Mouse (Mus musculus) heart, adult 2 months (tissue): Measurements from ENCODE around the gene Ttc30a1. TPM values are rescaled to one million over a fixed set of nuclear protein-coding genes. Genes with fewer than 3 reads are reported as not detected.

Experiments
- DNase-seq, 2 experiments: peaks; one replicate each; pipeline ENCODE4 v3.0.0; 2021
- H3K27ac ChIP-seq: fragments of 200-600 bp; 2 replicates; pipeline ENCODE4 v1.8.1; 2022
- H3K27me3 ChIP-seq: fragments of 200-500 bp; 2 replicates; pipeline ENCODE4 v1.6.1; 2012; ENCODE audit warnings: mild to moderate bottlenecking, low read length, inconsistent platforms, mixed read lengths; ENCODE audit not compliant: control insufficient read depth, insufficient read depth
- H3K36me3 ChIP-seq: fragments of 200-500 bp; 2 replicates; pipeline ENCODE4 v1.6.1; 2012; ENCODE audit warnings: low read length, inconsistent platforms; ENCODE audit not compliant: control insufficient read depth, insufficient read depth
- H3K4me1 ChIP-seq: fragments of 200-500 bp; 2 replicates; pipeline ENCODE4 v1.6.1; 2011; ENCODE audit warnings: low read length; ENCODE audit not compliant: control insufficient read depth, insufficient read depth
- H3K4me3 ChIP-seq: fragments of 200-600 bp; 2 replicates; pipeline ENCODE4 v1.8.1; 2022
- H3K79me2 ChIP-seq: fragments of 200-500 bp; replicated peaks from 2 replicates; pipeline ENCODE4 v1.6.1; 2012; ENCODE audit warnings: mild to moderate bottlenecking, inconsistent platforms, low read length, moderate library complexity, mixed read lengths; ENCODE audit not compliant: control insufficient read depth, insufficient read depth
- H3K9ac ChIP-seq: fragments of 200-500 bp; 2 replicates; pipeline ENCODE4 v1.6.1; 2012; ENCODE audit warnings: low read depth, mild to moderate bottlenecking, control low read depth, inconsistent platforms, low read length, mixed read lengths
- CTCF ChIP-seq: fragments of 200-600 bp; IDR thresholded peaks from 2 replicates; pipeline ENCODE4 v1.8.1; 2022; ENCODE audit warnings: antibody characterized with exemption, mild to moderate bottlenecking, moderate library complexity
- EP300 ChIP-seq: fragments of 200-500 bp; IDR thresholded peaks from 2 replicates; pipeline ENCODE4 v1.6.1; 2011; ENCODE audit warnings: low read depth, low read length, control low read depth; ENCODE audit not compliant: insufficient read depth
- POLR2A ChIP-seq: fragments of 200-500 bp; IDR thresholded peaks from 2 replicates; pipeline ENCODE4 v1.6.1; 2011; ENCODE audit warnings: mild to moderate bottlenecking, low read depth, low read length, control low read depth; ENCODE audit not compliant: insufficient read depth
- WGBS: fragments of 180-500 bp; shearing (Covaris S2); methylation state at CpG from one replicate; pipeline ENCODE4 v1.1.7; 2018; 5-methylcytosine and 5-hydroxymethylcytosine counted together
- intact Hi-C: fragments of 180-260 bp; cut with DNase I; formaldehyde crosslinking; loops from one replicate; pipeline ENCODE4 v1.15.1; 2025
- polyA plus RNA-seq: library from polyadenylated mRNA; depleted of rRNA; stranded (reverse); fragments of >200 nt; gene quantifications from 2 replicates; pipeline ENCODE4 v1.2.3, GENCODE M21; 2012
- total RNA-seq, 2 experiments: library from RNA; stranded (reverse); gene quantifications; 2 replicates each; pipeline ENCODE4 v1.2.3; 2021

The Ttc30a1 gene
- total and polyA plus RNA-seq, 3 experiments, result 2.4 to 4.0 (median 3.1) TPM

DNA sequence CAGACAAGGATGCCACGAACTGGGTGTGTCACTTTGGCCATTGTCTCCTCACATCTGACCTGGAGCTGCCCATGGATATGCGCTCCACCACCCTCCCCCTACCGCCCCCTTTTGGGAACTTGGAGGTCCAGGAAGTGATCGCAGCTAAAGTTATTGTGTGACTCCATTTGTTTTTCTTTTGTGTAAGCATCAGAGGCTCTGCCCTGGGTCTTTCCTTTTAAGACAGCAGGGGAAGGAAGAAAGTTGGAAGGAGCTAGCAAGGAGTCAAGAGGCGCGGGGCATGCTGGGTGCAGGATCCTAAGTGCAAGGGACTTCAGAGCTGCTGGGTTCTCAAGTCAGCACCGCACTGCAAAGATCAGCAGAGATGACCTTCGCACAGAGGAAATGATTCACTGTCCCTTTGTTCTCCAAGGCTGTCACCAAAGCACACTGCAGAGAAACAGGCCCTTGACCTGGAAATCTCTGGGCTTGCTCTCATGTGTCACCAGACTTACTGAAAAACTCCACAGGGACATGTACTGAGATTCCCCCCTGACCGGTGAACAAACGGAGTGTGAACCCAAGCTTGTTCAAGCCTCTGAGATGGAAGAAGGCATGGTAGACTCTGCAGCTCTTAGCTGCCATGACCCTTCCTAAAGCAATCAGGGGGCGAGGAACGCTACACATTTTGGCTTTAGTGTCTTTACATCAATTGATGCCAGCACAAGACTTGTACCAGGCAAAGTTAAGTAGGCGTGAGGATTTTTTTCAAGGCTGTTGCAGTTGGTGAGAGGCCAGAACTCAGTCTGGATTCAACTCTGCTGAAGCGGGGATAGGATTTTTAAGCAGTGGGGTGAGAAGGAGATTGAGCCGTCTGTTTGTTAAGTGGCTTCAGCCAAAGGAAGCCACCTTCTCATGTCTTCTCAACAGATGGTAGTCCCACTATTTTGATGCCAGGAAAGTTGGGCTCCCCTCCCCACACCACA lies 21.1 kb downstream of the Ttc30a1 start:
- 43% methylated on average over 15 of the region's 15 CpGs for WGBS
- DNase-seq, result peak; percentile 38 to 48
- TF ChIP-seq EP300 (0 out of 2 replicates have a peak, but pooled peaks have one; percentile 28), POLR2A (no peak)

DNA sequence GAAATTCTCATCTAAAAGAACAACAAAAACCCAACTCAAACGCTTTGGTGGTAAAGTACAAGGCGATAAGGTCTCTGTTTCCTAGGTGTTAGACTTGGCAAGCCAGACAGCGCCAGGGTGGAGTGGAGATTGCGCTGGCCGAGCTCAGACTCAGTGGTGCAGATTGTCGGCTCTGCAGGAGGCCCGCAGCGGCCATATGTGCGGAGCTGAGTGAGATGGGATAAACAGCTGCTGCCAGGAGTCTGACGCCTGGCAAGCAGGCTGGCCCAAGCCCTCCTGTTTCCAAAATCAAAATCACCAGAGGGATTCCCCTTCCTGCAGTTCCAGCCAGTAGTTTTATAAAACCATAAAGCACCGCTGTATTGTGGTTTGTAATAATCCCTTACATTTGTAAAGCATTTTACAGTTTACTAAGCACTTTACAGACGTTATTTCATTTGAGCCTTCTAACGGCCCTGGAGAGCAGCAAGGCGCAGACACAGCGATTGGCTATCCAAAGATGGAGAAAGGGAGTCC lies 21.9 kb downstream of the Ttc30a1 start:
- H3K4me1 ChIP-seq, result peaks cover 9% of the 10 kb centered on the region
- no peaks in the 10 kb centered on the region for H3K27me3 ChIP-seq
- no peaks in the 10 kb centered on the region for H3K36me3 ChIP-seq
- TF ChIP-seq CTCF, result no peak
- H3K27ac ChIP-seq, result peak overlapping the region; percentile 66
- WGBS, result 22% methylated on average over 15 of the region's 15 CpGs
- H3K4me3 ChIP-seq, result peak overlapping the region; percentile 0; the same call in 1 of the 2 replicates
- H3K9ac ChIP-seq, result peak overlapping the region; percentile 17; the same call in 1 of the 2 replicates
- H3K79me2 ChIP-seq, result no peaks in the 10 kb centered on the region
- DNase-seq, result peak; percentile 31 to 42
- intact Hi-C loops, result loop anchor here (5.0 kb wide), 1 partner anchor 33 kb away; no protein-coding TSS in a partner anchor

More for the DNA sequence above, 21.1 kb downstream of the Ttc30a1 start:
- Histone ChIP-seq H3K27ac (peak overlapping the region; percentile 66), H3K36me3 (no peaks in the 10 kb centered on the region), H3K4me1 (peaks cover 9% of the 10 kb centered on the region), H3K4me3 (no peak overlapping the region), H3K27me3 (no peaks in the 10 kb centered on the region), H3K9ac (no peak overlapping the region), H3K79me2 (no peaks in the 10 kb centered on the region)
- intact Hi-C loops, result loop anchor here (5.0 kb wide), 1 partner anchor 33 kb away; no protein-coding TSS in a partner anchor

GRCm38 (mm10) chr2:75959183-75959849 lies 22.5 kb downstream of the Ttc30a1 start:
- peak; percentile 21 to 51 for DNase-seq

DNA sequence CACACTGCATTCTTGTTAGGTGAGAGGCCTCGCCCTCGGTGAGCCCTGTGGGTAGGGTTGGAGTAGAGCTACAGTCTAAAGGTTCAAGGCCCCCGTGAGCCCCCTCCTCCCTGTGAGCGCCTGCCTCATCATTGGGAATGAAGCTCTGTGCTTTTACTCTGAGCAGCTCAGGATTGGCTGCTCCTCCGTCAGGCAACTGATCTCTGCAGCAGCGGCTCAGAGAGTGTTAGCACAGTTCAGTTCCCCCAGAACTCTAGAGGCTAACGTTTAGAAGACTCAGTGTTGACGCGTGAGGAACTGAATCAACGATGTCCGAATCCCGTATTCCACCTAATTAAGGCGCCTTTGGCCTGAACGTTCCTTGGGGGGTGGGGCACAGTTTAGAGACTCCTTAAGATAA lies 26.1 kb downstream of the Ttc30a1 start:
- Histone ChIP-seq H3K4me3 (no peak overlapping the region), H3K27me3 (no peaks in the 10 kb centered on the region), H3K79me2 (no peaks in the 10 kb centered on the region), H3K36me3 (no peaks in the 10 kb centered on the region), H3K9ac (no peak overlapping the region), H3K27ac (no peak overlapping the region), H3K4me1 (peaks cover 7% of the 10 kb centered on the region)
- no peak for DNase-seq
- TF ChIP-seq POLR2A (no peak), CTCF (no peak), EP300 (no peak)
- intact Hi-C loops, result loop anchor here (2.0 kb wide), 1 partner anchor 17 kb away; the partner anchor contains the start of gene Ttc30b
- 54% methylated on average over 14 of the region's 14 CpGs for WGBS

More at GRCm38 (mm10) chr2:75959183-75959849, 22.5 kb downstream of the Ttc30a1 start:
- no peak for TF ChIP-seq CTCF
- no peak for TF ChIP-seq EP300
- TF ChIP-seq POLR2A, result no peak
- no peak overlapping the region for H3K4me3 ChIP-seq
- H3K4me1 ChIP-seq, result peaks cover 9% of the 10 kb centered on the region
- H3K27me3 ChIP-seq, result no peaks in the 10 kb centered on the region
- peak overlapping the region; percentile 66; the same call in 1 of the 2 replicates for H3K27ac ChIP-seq
- 35% methylated on average over 18 of the region's 18 CpGs for WGBS
- H3K36me3 ChIP-seq, result no peaks in the 10 kb centered on the region
- no peaks in the 10 kb centered on the region for H3K79me2 ChIP-seq
- intact Hi-C loops, result no loop called here
- H3K9ac ChIP-seq, result no peak overlapping the region

DNA sequence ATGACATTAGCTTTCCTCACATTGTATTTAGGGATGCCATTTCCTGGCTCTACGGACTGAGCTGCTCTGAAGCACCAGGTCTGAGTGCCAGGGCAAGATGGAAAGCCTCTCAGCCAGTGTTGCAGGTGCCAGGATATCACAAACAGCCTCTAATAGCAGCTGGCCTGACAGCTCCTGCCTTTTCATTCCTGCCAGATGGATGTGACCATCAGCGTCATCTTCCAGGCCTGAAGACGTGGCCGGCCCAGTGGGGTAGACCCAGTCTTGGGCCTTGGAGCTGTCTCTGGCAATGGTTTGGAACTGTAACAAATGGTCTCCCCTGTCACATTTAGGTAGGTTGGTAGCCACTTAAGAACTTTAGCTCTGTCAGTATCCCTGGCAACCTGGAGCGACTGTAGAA lies 28.4 kb downstream of the Ttc30a1 start:
- H3K36me3 ChIP-seq, result no peaks in the 10 kb centered on the region
- intact Hi-C loops, result no loop called here
- H3K4me1 ChIP-seq, result no peaks in the 10 kb centered on the region
- H3K4me3 ChIP-seq, result no peak overlapping the region
- no peak for TF ChIP-seq POLR2A
- no peak for TF ChIP-seq CTCF
- TF ChIP-seq EP300, result no peak
- no peak overlapping the region for H3K27ac ChIP-seq
- H3K9ac ChIP-seq, result no peak overlapping the region
- H3K79me2 ChIP-seq, result no peaks in the 10 kb centered on the region
- no peaks in the 10 kb centered on the region for H3K27me3 ChIP-seq
- DNase-seq, result no peak
- 71% methylated on average over 5 of the region's 5 CpGs for WGBS
